ENCODE assay signal across 2 mouse cellular contexts in genomic region chr19:36953637-36954206, GRCm38 (mm10).
A peak's percentile ranks its signal among the peaks of the same experiment; 100 is the strongest.
TF ChIP-seq lines count a peak whose summit lies in the region.

No protein-coding gene starts in this region.

TF ChIP-seq in CH12.LX, 34 proteins besides CTCF, POLR2A, EP300 and RAD21:
- TF ChIP-seq USF2 (conservative IDR thresholded peaks at IDR 0.05; ENCODE audit: low read depth, low read length), result no peak
- TF ChIP-seq MAZ (IDR thresholded peaks at IDR 0.05; ENCODE audit: low read depth, low read length), result no peak
- TF ChIP-seq ZNF384 (IDR thresholded peaks at IDR 0.05; ENCODE audit: low read depth, low read length), result no peak
- TF ChIP-seq USF1 (IDR thresholded peaks at IDR 0.05; ENCODE audit: low read depth, low read length), result no peak
- TF ChIP-seq MXI1 (IDR thresholded peaks at IDR 0.05; ENCODE audit: low read depth, low read length), result no peak
- no peak for TF ChIP-seq IRF4 (IDR thresholded peaks at IDR 0.05; ENCODE audit: low read depth, low read length)
- TF ChIP-seq HCFC1 (IDR thresholded peaks at IDR 0.05; ENCODE audit: low read depth, low read length), result no peak
- no peak for TF ChIP-seq JUND (conservative IDR thresholded peaks at IDR 0.05; ENCODE audit: low read depth, low read length)
- TF ChIP-seq MYC (IDR thresholded peaks at IDR 0.05; ENCODE audit: low read depth, low read length), result no peak
- TF ChIP-seq JUN (IDR thresholded peaks at IDR 0.05; ENCODE audit: insufficient read depth, low read depth, low read length), result no peak
- no peak for TF ChIP-seq SMC3 (IDR thresholded peaks at IDR 0.05; ENCODE audit: low read depth, low read length)
- no peak for TF ChIP-seq RCOR1 (conservative IDR thresholded peaks at IDR 0.05; ENCODE audit: low read depth, low read length)
- no peak for TF ChIP-seq TBP (conservative IDR thresholded peaks at IDR 0.05; ENCODE audit: low read depth, low read length)
- TF ChIP-seq ZMIZ1 (IDR thresholded peaks at IDR 0.05; ENCODE audit: low read depth, low read length), result no peak
- TF ChIP-seq PAX5 (IDR thresholded peaks at IDR 0.05; ENCODE audit: low read length), result no peak
- TF ChIP-seq ZC3H11A (IDR thresholded peaks at IDR 0.05; ENCODE audit: low read depth, low read length), result no peak
- TF ChIP-seq UBTF (IDR thresholded peaks at IDR 0.05; ENCODE audit: low read depth, low read length), result no peak

TF ChIP-seq in MEL, 35 proteins besides CTCF, POLR2A, EP300 and RAD21:
- TF ChIP-seq ETS1 (IDR thresholded peaks at IDR 0.05; ENCODE audit: low read depth, low read length) (peak; percentile 92), KAT2A (conservative IDR thresholded peaks at IDR 0.05; ENCODE audit: low read depth, low read length) (no peak), RCOR1 (IDR thresholded peaks at IDR 0.05; ENCODE audit: low read depth, low read length) (peak; percentile 12; the same call in 1 of the 2 replicates), NELFE (IDR thresholded peaks at IDR 0.05; ENCODE audit: low read depth, low read length) (no peak), SIN3A (IDR thresholded peaks at IDR 0.05; ENCODE audit: low read length) (peak; percentile 67), GATA1 (IDR thresholded peaks at IDR 0.05; ENCODE audit: low read depth, low read length) (peak; percentile 64), TCF12 (IDR thresholded peaks at IDR 0.05; ENCODE audit: low read depth, low read length) (peak; percentile 64; the same call in 1 of the 2 replicates), UBTF (IDR thresholded peaks at IDR 0.05; ENCODE audit: borderline replicate concordance, insufficient read depth, low read depth, low read length) (no peak), MAZ (IDR thresholded peaks at IDR 0.05; ENCODE audit: low read depth, low read length) (no peak), ZC3H11A (IDR thresholded peaks at IDR 0.05; ENCODE audit: low read depth, low read length) (no peak), ZNF384 (IDR thresholded peaks at IDR 0.05; ENCODE audit: low read depth, low read length) (no peak), CHD1 (IDR thresholded peaks at IDR 0.05; ENCODE audit: low read depth, low read length) (no peak), TBP (IDR thresholded peaks at IDR 0.05; ENCODE audit: low read depth, low read length) (no peak), JUND (IDR thresholded peaks at IDR 0.05; ENCODE audit: low read depth, low read length) (no peak), TAL1 (IDR thresholded peaks at IDR 0.05; ENCODE audit: low read length) (peak; percentile 47), ELF1 (IDR thresholded peaks at IDR 0.05; ENCODE audit: low read depth, low read length) (peak; percentile 5; the same call in 1 of the 2 replicates), USF2 (IDR thresholded peaks at IDR 0.05; ENCODE audit: borderline replicate concordance in 1 of 2, insufficient read depth in 1 of 2, low read depth in 1 of 2, low read length in 2 of 2) (no peak), ZKSCAN1 (IDR thresholded peaks at IDR 0.05; ENCODE audit: low read depth, low read length) (no peak), E2F4 (IDR thresholded peaks at IDR 0.05; ENCODE audit: borderline replicate concordance, low read depth, low read length) (no peak)
